Mouse (Mus musculus): ENCODE results near the gene Iqsec1.

Iqsec1 gene

GRCm38 (mm10) chr6:90618821-90619636, 369.5 kb downstream of the Iqsec1 start:
- DNase-seq (ENCODE audit: low spot score) = peak; percentile 57

- DNase-seq (ENCODE audit: low spot score) = no peak
These were observed 370.2 kb downstream of the Iqsec1 start for GRCm38 (mm10) chr6:90618274-90618673.

GRCm38 (mm10) chr6:90616481-90616880, 372.0 kb downstream of the Iqsec1 start:
- DNase-seq (ENCODE audit: low spot score) = no peak

GRCm38 (mm10) chr6:90615991-90616390, 372.5 kb downstream of the Iqsec1 start:
- no peak for DNase-seq (ENCODE audit: low spot score)

- DNase-seq (ENCODE audit: low spot score) = no peak
These were observed 373.1 kb downstream of the Iqsec1 start for GRCm38 (mm10) chr6:90615362-90615761.

GRCm38 (mm10) chr6:90613277-90613676, 375.2 kb downstream of the Iqsec1 start:
- no peak for DNase-seq (ENCODE audit: low spot score)

GRCm38 (mm10) chr6:90610248-90610647, 378.2 kb downstream of the Iqsec1 start:
- DNase-seq (ENCODE audit: low spot score) = no peak

- peak; percentile 22 for DNase-seq (ENCODE audit: low spot score)
These were observed 380.3 kb downstream of the Iqsec1 start for GRCm38 (mm10) chr6:90608186-90608585.

- peak; percentile 40 for DNase-seq (ENCODE audit: low spot score)
These were observed 381.3 kb downstream of the Iqsec1 start for GRCm38 (mm10) chr6:90607196-90607595.

GRCm38 (mm10) chr6:90606538-90606937, 381.9 kb downstream of the Iqsec1 start:
- DNase-seq (ENCODE audit: low spot score) = peak; percentile 55

All from yolk sac, embryonic 10.5 days (tissue).